Mouse (Mus musculus) liver, postnatal 0 days (tissue): ENCODE measurements around the gene Lmnb2.

ENCODE experiments used
- CTCF ChIP-seq: sonication (generic); IDR thresholded peaks from 2 replicates; pipeline ENCODE4 v1.5.1; 2016; ENCODE audit warnings: antibody characterized with exemption, low read depth
- EP300 ChIP-seq: IDR thresholded peaks from 2 replicates; pipeline ENCODE4 v1.6.1; 2016; ENCODE audit warnings: antibody characterized with exemption, low read depth, mild to moderate bottlenecking

- TF ChIP-seq CTCF: no peak
- no peak for TF ChIP-seq EP300
Observed at GRCm38 (mm10) chr10:80895100-80895499, 22.9 kb downstream of the Lmnb2 start.
